Mouse (Mus musculus) midbrain, postnatal 0 days (tissue): ENCODE measurements around the gene Ankdd1b. TPM values are rescaled to one million over a fixed set of nuclear protein-coding genes. Genes with fewer than 3 reads are reported as not detected.

ENCODE experiments used
- ATAC-seq: fragments of 200-750 bp; cut with Nextera tagmentation; 2 replicates; pipeline ENCODE4 v1.8.0; 2017; ENCODE audit warnings: moderate number of reproducible peaks, mild to moderate bottlenecking, moderate TSS enrichment, moderate library complexity; ENCODE audit not compliant: low FRiP score
- DNase-seq: peaks from one replicate; pipeline ENCODE4 v3.0.0-alpha.2; 2015; ENCODE audit warnings: low spot score
- H3K27ac ChIP-seq: fragments of 300-500 bp; sonication (generic); 2 replicates; pipeline ENCODE4 v1.5.1; 2014; ENCODE audit warnings: low read depth, mild to moderate bottlenecking, low read length, mixed read lengths
- H3K27me3 ChIP-seq: fragments of 300-500 bp; sonication (generic); 2 replicates; pipeline ENCODE4 v1.6.1; 2014; ENCODE audit warnings: low read length, control low read depth, mixed read lengths; ENCODE audit not compliant: insufficient read depth
- H3K36me3 ChIP-seq: fragments of 300-500 bp; sonication (generic); 2 replicates; pipeline ENCODE4 v1.6.1; 2014; ENCODE audit warnings: low read length, control low read depth, mixed read lengths; ENCODE audit not compliant: insufficient read depth
- H3K4me1 ChIP-seq: fragments of 300-500 bp; sonication (generic); 2 replicates; pipeline ENCODE4 v1.6.1; 2014; ENCODE audit warnings: mild to moderate bottlenecking, control low read depth, antibody characterized with exemption, low read length, mixed read lengths; ENCODE audit not compliant: insufficient read depth
- H3K4me2 ChIP-seq: fragments of 300-500 bp; sonication (generic); 2 replicates; pipeline ENCODE4 v1.6.1; 2014; ENCODE audit warnings: low read depth, mild to moderate bottlenecking, low read length, mixed read lengths; ENCODE audit not compliant: poor library complexity, severe bottlenecking
- H3K4me3 ChIP-seq: fragments of 300-500 bp; sonication (generic); 2 replicates; pipeline ENCODE4 v1.5.1; 2014; ENCODE audit warnings: low read depth, mild to moderate bottlenecking, low read length, moderate library complexity
- H3K9ac ChIP-seq: fragments of 300-500 bp; sonication (generic); replicated peaks from 2 replicates; pipeline ENCODE4 v1.6.1; 2014; ENCODE audit warnings: mild to moderate bottlenecking, low read length, moderate library complexity, mixed read lengths; ENCODE audit not compliant: poor library complexity, severe bottlenecking
- H3K9me3 ChIP-seq: fragments of 300-500 bp; sonication (generic); 2 replicates; pipeline ENCODE4 v1.6.1; 2016; ENCODE audit warnings: low read length, control low read depth
- CTCF ChIP-seq: IDR thresholded peaks from 2 replicates; pipeline ENCODE4 v1.5.1; 2016; ENCODE audit warnings: antibody characterized with exemption, mild to moderate bottlenecking
- WGBS: fragments of 180-500 bp; shearing (Covaris S2); extraction: QIAGEN DNeasy Blood & Tissue Kit; methylation state at CpG from one replicate; pipeline ENCODE4 v1.1.7; 2014; 5-methylcytosine and 5-hydroxymethylcytosine counted together
- polyA plus RNA-seq: library from polyadenylated mRNA; unstranded; fragments of >200 nt; fragmentation: Nextera tagmentation; extraction: Ambion mirVana; gene quantifications from 2 replicates; pipeline ENCODE4 v1.2.1, GENCODE M21; 2015
- total RNA-seq: library from RNA; depleted of rRNA; stranded (reverse); fragments of >200 nt; gene quantifications from 2 replicates; pipeline ENCODE4 v1.2.3, GENCODE M21; 2014

Ankdd1b gene
- total and polyA plus RNA-seq, 2 experiments from 2014 or later: 0.22 TPM; not detected in 1

DNA sequence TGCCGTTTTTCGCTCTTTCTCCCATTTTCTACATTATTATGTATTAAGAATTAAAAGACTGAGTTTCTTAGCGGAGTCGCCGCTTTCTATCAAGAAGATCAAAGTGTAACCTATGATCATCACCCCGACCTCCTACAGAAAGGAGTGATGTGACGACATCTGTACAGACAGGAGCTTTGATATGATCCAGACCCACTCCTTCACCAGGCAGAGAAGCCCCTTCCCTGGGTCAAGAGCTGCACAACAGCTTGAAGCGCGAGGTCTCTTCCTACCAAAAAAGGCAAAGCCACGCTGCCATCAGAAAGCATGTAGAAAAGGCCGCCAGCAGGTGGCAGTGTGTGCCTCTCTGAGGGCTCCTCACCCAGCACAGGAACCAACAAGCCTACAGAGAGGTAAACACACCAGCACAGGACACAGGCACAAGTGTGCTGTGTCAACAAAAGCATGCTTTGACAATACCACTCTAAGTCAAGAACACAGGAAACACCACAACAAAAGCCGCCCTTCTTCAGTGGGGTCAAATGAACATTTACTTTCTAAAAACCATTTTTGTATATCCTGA lies 39.3 kb downstream of the Ankdd1b start:
- H3K9ac ChIP-seq: no peak overlapping the region
- no peaks in the 10 kb centered on the region for H3K4me1 ChIP-seq
- TF ChIP-seq CTCF: peak; percentile 97
- no peak overlapping the region for H3K4me3 ChIP-seq
- peak; percentile 93 for DNase-seq
- 35% methylated on average over 12 of the region's 12 CpGs for whole genome bisulfite sequencing
- H3K27me3 ChIP-seq: no peaks in the 10 kb centered on the region
- no peaks in the 10 kb centered on the region for H3K36me3 ChIP-seq
- no peak overlapping the region for H3K27ac ChIP-seq
- peak; percentile 75 for ATAC-seq
- no peaks in the 10 kb centered on the region for H3K9me3 ChIP-seq
- no peak overlapping the region for H3K4me2 ChIP-seq

GRCm38 (mm10) chr13:96428531-96428930 lies 42.5 kb downstream of the Ankdd1b start:
- no peaks in the 10 kb centered on the region for H3K27me3 ChIP-seq
- H3K4me1 ChIP-seq: no peaks in the 10 kb centered on the region
- TF ChIP-seq CTCF: no peak
- no peak overlapping the region for H3K4me3 ChIP-seq
- no peak overlapping the region for H3K27ac ChIP-seq
- ATAC-seq (no peak), DNase-seq (no peak)
- no peak overlapping the region for H3K4me2 ChIP-seq
- H3K9ac ChIP-seq: no peak overlapping the region
- H3K9me3 ChIP-seq: no peaks in the 10 kb centered on the region
- 68% methylated on average over 5 of the region's 5 CpGs for WGBS
- no peaks in the 10 kb centered on the region for H3K36me3 ChIP-seq

- TF ChIP-seq CTCF: no peak
- DNase-seq: peak; percentile 42
Observed at GRCm38 (mm10) chr13:96426044-96426443, 45.0 kb downstream of the Ankdd1b start.

DNA sequence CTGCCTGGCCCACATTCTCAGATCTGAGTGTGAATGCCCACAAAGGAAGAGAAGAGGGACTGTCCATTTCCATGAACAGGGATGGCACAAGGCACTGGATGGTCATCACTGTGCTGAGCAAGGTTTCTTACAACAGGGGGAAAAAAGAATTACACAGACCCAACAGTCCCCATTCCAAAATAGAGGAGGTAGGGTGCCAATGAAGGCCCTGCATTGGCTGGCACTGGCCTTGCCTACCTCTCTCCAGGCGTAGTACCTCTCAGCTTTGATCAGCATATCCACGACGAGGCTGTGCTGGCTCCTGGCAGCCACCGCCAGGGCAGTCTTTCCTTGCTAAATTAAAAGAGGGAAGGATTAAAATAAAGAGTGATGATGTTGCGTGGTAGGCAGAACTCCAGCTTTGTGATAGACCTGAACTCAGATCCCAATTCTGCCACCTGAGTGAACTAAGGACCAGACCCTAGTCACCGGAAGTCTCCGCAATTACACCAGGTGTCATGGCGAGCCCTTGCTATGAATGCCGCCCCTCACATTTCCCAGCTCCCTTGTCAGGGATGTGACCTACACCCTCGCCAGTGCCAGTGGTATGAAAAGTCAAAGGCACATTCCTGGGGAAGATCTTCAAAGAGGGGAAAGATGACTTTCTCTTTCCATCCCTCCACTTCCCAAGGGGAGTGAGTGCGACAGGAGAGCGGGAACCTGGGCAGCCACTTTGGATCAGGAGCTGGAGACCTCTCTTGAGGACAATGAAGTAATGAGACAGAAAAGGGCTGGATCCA lies 46.3 kb downstream of the Ankdd1b start:
- H3K4me2 ChIP-seq: no peak overlapping the region
- no peak overlapping the region for H3K27ac ChIP-seq
- no peak overlapping the region for H3K4me3 ChIP-seq
- no peak overlapping the region for H3K9ac ChIP-seq
- 91% methylated on average over 12 of the region's 12 CpGs for WGBS
- H3K27me3 ChIP-seq: no peaks in the 10 kb centered on the region
- no peaks in the 10 kb centered on the region for H3K9me3 ChIP-seq
- ATAC-seq: no peak
- H3K36me3 ChIP-seq: no peaks in the 10 kb centered on the region
- DNase-seq: no peak
- no peaks in the 10 kb centered on the region for H3K4me1 ChIP-seq
- no peak for TF ChIP-seq CTCF

More at GRCm38 (mm10) chr13:96426044-96426443, 45.0 kb downstream of the Ankdd1b start:
- H3K4me1 ChIP-seq: no peaks in the 10 kb centered on the region
- H3K27me3 ChIP-seq: no peaks in the 10 kb centered on the region
- H3K36me3 ChIP-seq: no peaks in the 10 kb centered on the region
- no peak overlapping the region for H3K4me2 ChIP-seq
- H3K4me3 ChIP-seq: no peak overlapping the region
- H3K9ac ChIP-seq: no peak overlapping the region
- H3K27ac ChIP-seq: no peak overlapping the region
- WGBS: 54% methylated on average over 3 of the region's 3 CpGs
- ATAC-seq: no peak
- no peaks in the 10 kb centered on the region for H3K9me3 ChIP-seq

DNA sequence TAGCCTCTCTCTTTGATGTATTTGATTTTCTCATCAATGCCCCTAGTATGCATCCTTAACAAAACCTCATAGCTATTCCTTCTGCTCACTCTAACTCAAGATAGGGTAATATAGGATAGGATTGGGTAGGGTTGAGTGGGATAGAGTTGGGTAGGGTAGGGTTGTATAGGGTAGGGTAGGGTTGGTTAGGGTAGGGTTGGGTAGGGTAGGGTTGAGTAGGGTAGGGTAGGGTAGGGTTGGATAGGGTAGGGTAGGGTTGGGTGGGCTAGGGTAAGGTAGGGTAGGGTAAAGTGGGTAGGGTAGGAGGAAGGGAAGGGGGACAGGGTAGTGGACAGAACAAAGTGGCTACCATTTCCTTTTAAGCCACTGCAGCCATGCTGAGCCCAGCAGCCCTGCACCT lies 49.8 kb downstream of the Ankdd1b start:
- H3K27ac ChIP-seq: no peak overlapping the region
- no peak for TF ChIP-seq CTCF
- no peak overlapping the region for H3K9ac ChIP-seq
- peaks cover 10% of the 10 kb centered on the region; the same call in 1 of the 2 replicates for H3K36me3 ChIP-seq
- H3K4me2 ChIP-seq: no peak overlapping the region
- no peak for DNase-seq
- peak; percentile 54; the same call in 1 of the 2 replicates for ATAC-seq
- no peaks in the 10 kb centered on the region for H3K4me1 ChIP-seq
- H3K27me3 ChIP-seq: no peaks in the 10 kb centered on the region
- H3K4me3 ChIP-seq: no peak overlapping the region
- H3K9me3 ChIP-seq: no peaks in the 10 kb centered on the region

DNA sequence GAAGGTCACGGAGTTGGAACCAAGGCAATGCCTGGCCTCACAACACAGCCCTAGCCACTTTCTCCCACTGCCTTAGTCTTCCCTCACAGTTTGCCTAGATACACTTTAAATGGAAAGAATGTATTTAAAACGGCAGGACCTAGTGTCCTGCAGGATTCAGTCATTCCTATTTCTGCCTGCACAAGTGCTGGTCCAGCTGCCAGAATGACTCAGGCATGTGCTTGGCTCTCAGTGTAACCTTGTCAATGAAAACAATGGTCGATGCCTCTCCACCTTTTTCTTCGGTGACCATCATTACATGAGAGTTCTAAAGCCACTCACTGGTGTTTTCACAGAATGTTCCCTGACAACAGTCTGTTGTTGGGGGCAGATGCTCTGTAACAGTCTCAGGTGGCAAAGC lies 52.5 kb downstream of the Ankdd1b start:
- no peaks in the 10 kb centered on the region for H3K9me3 ChIP-seq
- H3K36me3 ChIP-seq: peaks cover 29% of the 10 kb centered on the region
- ATAC-seq (no peak), DNase-seq (no peak)
- 85% methylated on average over 4 of the region's 4 CpGs for WGBS
- H3K4me2 ChIP-seq: no peak overlapping the region
- H3K4me3 ChIP-seq: no peak overlapping the region
- H3K9ac ChIP-seq: no peak overlapping the region
- no peaks in the 10 kb centered on the region for H3K4me1 ChIP-seq
- H3K27ac ChIP-seq: no peak overlapping the region
- TF ChIP-seq CTCF: no peak
- H3K27me3 ChIP-seq: no peaks in the 10 kb centered on the region
